Mouse (Mus musculus): ENCODE measurements around the gene Anks6.

DNA sequence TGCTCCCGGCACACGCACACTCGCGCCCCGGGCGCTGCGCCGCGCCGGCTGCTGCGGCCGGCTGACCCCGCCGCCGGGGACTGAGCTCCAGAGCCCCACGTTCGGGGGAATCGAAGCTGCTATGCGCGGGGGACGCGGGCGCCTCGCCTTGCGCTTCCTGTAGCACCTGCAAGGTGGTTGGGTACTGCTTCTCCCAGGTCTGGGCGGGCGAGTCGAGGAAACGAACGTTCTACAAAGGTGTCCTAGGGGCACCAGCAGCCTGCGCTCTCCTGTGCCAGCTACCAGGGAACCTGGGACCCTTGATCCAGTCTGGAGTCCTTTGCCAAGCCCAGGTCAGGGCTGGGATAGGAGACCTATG lies 65.3 kb downstream of the Anks6 start:
- TF ChIP-seq POLR2A (IDR thresholded peaks at IDR 0.05; ENCODE audit: insufficient read depth, low read length) (no peak), CTCF (IDR thresholded peaks at IDR 0.05; ENCODE audit: low read depth, low read length) (no peak), EP300 (IDR thresholded peaks at IDR 0.05; ENCODE audit: insufficient read depth, low read depth, low read length) (no peak)
